Mouse (Mus musculus) liver, embryonic 14.5 days (tissue): Measurements from ENCODE around the gene Psmd9. TPM values are rescaled to one million over a fixed set of nuclear protein-coding genes. Genes with fewer than 3 reads are reported as not detected.

Source experiments
- ATAC-seq: fragments of 200-750 bp; cut with Nextera tagmentation; 2 replicates; pipeline ENCODE4 v1.8.0; 2017; ENCODE audit warnings: moderate number of reproducible peaks, mild to moderate bottlenecking, moderate library complexity; ENCODE audit not compliant: insufficient read depth
- DNase-seq, 3 experiments: peaks; one replicate each; pipeline ENCODE4 v3.0.0-alpha.2; 2012 to 2013; ENCODE audit warnings: low read depth in 3 of 3, low spot score in 3 of 3
- H3K27ac ChIP-seq: fragments of 300-500 bp; sonication (generic); 2 replicates; pipeline ENCODE4 v1.5.1; 2014; ENCODE audit warnings: moderate library complexity, mild to moderate bottlenecking, control low read depth, inconsistent platforms
- H3K27me3 ChIP-seq: fragments of 300-500 bp; sonication (generic); 2 replicates; pipeline ENCODE4 v1.6.1; 2014; ENCODE audit warnings: mild to moderate bottlenecking, low read length, moderate library complexity; ENCODE audit not compliant: control insufficient read depth, insufficient read depth
- H3K36me3 ChIP-seq: fragments of 300-500 bp; sonication (generic); replicated peaks from 2 replicates; pipeline ENCODE4 v1.6.1; 2014; ENCODE audit warnings: low read depth; ENCODE audit not compliant: control insufficient read depth, insufficient read depth
- H3K4me1 ChIP-seq, 2 experiments: fragments of 200-500 bp in 1 of 2; fragments of 300-500 bp in 1 of 2; sonication (generic) in 1 of 2; replicated peaks; 2 replicates each; pipeline ENCODE4 v1.6.1; 2012 to 2014; ENCODE audit warnings: antibody characterized with exemption in 1 of 2, inconsistent platforms in 1 of 2, low read length in 1 of 2; ENCODE audit not compliant: control insufficient read depth in 2 of 2, insufficient read depth in 2 of 2
- H3K4me2 ChIP-seq: fragments of 300-500 bp; sonication (generic); 2 replicates; pipeline ENCODE4 v1.6.1; 2014; ENCODE audit warnings: low read depth, mild to moderate bottlenecking, control low read depth, moderate library complexity
- H3K4me3 ChIP-seq, 2 experiments: fragments of 200-500 bp in 1 of 2; fragments of 300-500 bp in 1 of 2; sonication (generic) in 1 of 2; 2 replicates each; pipeline ENCODE4 v1.5.1; 2012 to 2014; ENCODE audit warnings: low read depth in 2 of 2, low read length in 2 of 2, mild to moderate bottlenecking in 2 of 2, control low read depth in 1 of 2, inconsistent platforms in 1 of 2, moderate library complexity in 1 of 2; ENCODE audit not compliant: insufficient read depth in 1 of 2
- H3K9ac ChIP-seq: fragments of 300-500 bp; sonication (generic); replicated peaks from 2 replicates; pipeline ENCODE4 v1.6.1; 2014; ENCODE audit warnings: mild to moderate bottlenecking, control low read depth, moderate library complexity
- H3K9me3 ChIP-seq: fragments of 300-500 bp; sonication (generic); 2 replicates; pipeline ENCODE4 v1.6.1; 2016; ENCODE audit warnings: low read length, mixed read lengths; ENCODE audit not compliant: control insufficient read depth
- CTCF ChIP-seq: IDR thresholded peaks from 2 replicates; pipeline ENCODE4 v1.5.1; 2016; ENCODE audit warnings: antibody characterized with exemption, low read depth, control low read depth
- EP300 ChIP-seq: IDR thresholded peaks from 2 replicates; pipeline ENCODE4 v1.6.1; 2016; ENCODE audit warnings: antibody characterized with exemption, low read depth
- WGBS: fragments of 180-500 bp; shearing (Covaris S2); extraction: QIAGEN DNeasy Blood & Tissue Kit; methylation state at CpG from one replicate; pipeline ENCODE4 v1.1.7; 2014; ENCODE audit not compliant: insufficient replicate concordance; 5-methylcytosine and 5-hydroxymethylcytosine counted together
- polyA plus RNA-seq, 2 experiments: library from polyadenylated mRNA; depleted of rRNA in 1 of 2; stranded (reverse) in 1 of 2; unstranded in 1 of 2; fragments of >200 nt; fragmentation: Nextera tagmentation in 1 of 2; extraction: Ambion mirVana in 1 of 2; gene quantifications; 2 replicates each; pipeline versions ENCODE4 v1.2.1 to v1.2.3; 2012 to 2014

The Psmd9 gene
- polyA plus RNA-seq, 2 experiments = 26.6 to 51.4 TPM

GRCm38 (mm10) chr5:123245518-123245917 is 76.3 kb downstream of the Psmd9 start:
- ATAC-seq = no peak
- 36% methylated on average over 4 of the region's 4 CpGs for WGBS
- no peak overlapping the region for H3K9ac ChIP-seq
- H3K27ac ChIP-seq = no peak overlapping the region
- no peak overlapping the region for H3K4me2 ChIP-seq
- TF ChIP-seq EP300 = no peak
- TF ChIP-seq CTCF = peak; percentile 82
- H3K27me3 ChIP-seq = no peaks in the 10 kb centered on the region
- no peaks in the 10 kb centered on the region for H3K4me1 ChIP-seq
- H3K36me3 ChIP-seq = peaks cover 30% of the 10 kb centered on the region
- no peak overlapping the region for H3K4me3 ChIP-seq
- DNase-seq = no peak
- no peaks in the 10 kb centered on the region for H3K9me3 ChIP-seq

- H3K27ac ChIP-seq = no peak overlapping the region
- WGBS = 60% methylated on average over 8 of the region's 8 CpGs
- TF ChIP-seq CTCF (no peak), EP300 (no peak)
These were observed 82.2 kb downstream of the Psmd9 start for GRCm38 (mm10) chr5:123251390-123251789.

GRCm38 (mm10) chr5:123251834-123252233 is 82.6 kb downstream of the Psmd9 start, which contains the start of gene Wdr66:
Gene Wdr66, plus strand, starts transcription at chr5:123252102.
- no peak; the same call in 1 of the 2 replicates for ATAC-seq
- 4% methylated on average over 18 of the region's 18 CpGs for WGBS
- H3K36me3 ChIP-seq = no peaks in the 10 kb centered on the region; the same call in 1 of the 2 replicates
- peak within 1 kb of the TSS; percentile 20; the same call in 1 of the 2 replicates for H3K4me2 ChIP-seq
- H3K4me3 ChIP-seq = no peak within 1 kb of the TSS
- no peaks in the 10 kb centered on the region for H3K27me3 ChIP-seq
- no peaks in the 10 kb centered on the region for H3K9me3 ChIP-seq
- H3K27ac ChIP-seq = no peak within 1 kb of the TSS
- H3K4me1 ChIP-seq = no peaks in the 10 kb centered on the region
- peak in 2 of 3 experiments; percentile 34 to 41 for DNase-seq
- TF ChIP-seq EP300 (no peak), CTCF (peak; percentile 85)
- no peak within 1 kb of the TSS for H3K9ac ChIP-seq

More at GRCm38 (mm10) chr5:123251390-123251789, 82.2 kb downstream of the Psmd9 start:
- Histone ChIP-seq H3K36me3 (no peaks in the 10 kb centered on the region; the same call in 1 of the 2 replicates), H3K9me3 (no peaks in the 10 kb centered on the region), H3K4me2 (no peak overlapping the region), H3K4me3 (no peak overlapping the region), H3K4me1 (no peaks in the 10 kb centered on the region), H3K27me3 (no peaks in the 10 kb centered on the region), H3K9ac (no peak overlapping the region)
- ATAC-seq (no peak), DNase-seq (no peak)

- Histone ChIP-seq H3K27me3 (no peaks in the 10 kb centered on the region), H3K9ac (no peak overlapping the region), H3K4me1 (peaks cover 0 to 2% of the 10 kb centered on the region in 2 experiments; a peak in 1 of 4 replicates), H3K27ac (no peak overlapping the region), H3K9me3 (no peaks in the 10 kb centered on the region), H3K4me3 (0 out of 4 replicates have a peak overlapping the region, but pooled peaks of 1 of the 2 experiments have one; percentile 6), H3K36me3 (no peaks in the 10 kb centered on the region), H3K4me2 (no peak overlapping the region)
- 26% methylated on average over 23 of the region's 23 CpGs for WGBS
- ATAC-seq (no peak), DNase-seq (no peak)
- no peak for TF ChIP-seq CTCF
- no peak for TF ChIP-seq EP300
These were observed 87.9 kb downstream of the Psmd9 start for GRCm38 (mm10) chr5:123256841-123257755.

- Histone ChIP-seq H3K36me3 (no peaks in the 10 kb centered on the region), H3K27ac (no peak overlapping the region), H3K9me3 (no peaks in the 10 kb centered on the region), H3K4me2 (no peak overlapping the region), H3K4me3 (no peak overlapping the region), H3K9ac (no peak overlapping the region), H3K4me1 (peaks cover 0 to 2% of the 10 kb centered on the region in 2 experiments; a peak in 1 of 4 replicates), H3K27me3 (no peaks in the 10 kb centered on the region)
- no peak for ATAC-seq
- 48% methylated on average over 5 of the region's 5 CpGs for WGBS
- TF ChIP-seq EP300 = no peak
- TF ChIP-seq CTCF = peak; percentile 88
- peak; percentile 33 to 48 (median 34) for DNase-seq
These were observed 89.8 kb downstream of the Psmd9 start for GRCm38 (mm10) chr5:123258990-123259389.
